Comparison of ENCODE assay signal across 23 mouse cellular contexts in genomic region chr12:29361236-29361635, GRCm38 (mm10).
DNase-seq lines count a peak whose midpoint lies in the region; ATAC-seq and TF ChIP-seq lines count a peak whose summit lies in the region.
"Had no signal": no experiment of that assay in that cellular context is flagged by ENCODE, and none has a peak within 500 bp of the region (broad histone marks: within the 10 kb centered on the region; RNA-seq: fewer than 3 reads in every experiment).

No protein-coding gene starts in this region.

- no peaks in the 10 kb centered on the region for H3K27me3 ChIP-seq in lung, postnatal 0 days (replicated peaks; ENCODE audit: insufficient read depth, low read length)
- H3K27me3 ChIP-seq: embryonic facial prominence, embryonic 12.5 days; embryonic facial prominence, embryonic 15.5 days; forebrain, embryonic 12.5 days; forebrain, embryonic 15.5 days had no signal

- no peak for TF ChIP-seq EP300 in lung, postnatal 0 days (IDR thresholded peaks at IDR 0.05)

- TF ChIP-seq CTCF in lung, postnatal 0 days (IDR thresholded peaks at IDR 0.05): no peak

- DNase-seq in cerebellum, adult 8-10 months: no peak
- peak; percentile 33 to 34 for DNase-seq in cerebellum, adult 18-20 months
- peak; percentile 34 to 44 for DNase-seq in cerebellum, postnatal 14 days
- no peak for DNase-seq in ovary, postnatal 10 days (ENCODE audit: low spot score)
- DNase-seq in lung, postnatal 0 days (ENCODE audit: low spot score): no peak
- DNase-seq: adrenal gland, adult 8-10 months; adrenal gland, postnatal 25 days; gastrocnemius, postnatal 25 days; heart, adult 2 months; heart, postnatal 14 days; heart, postnatal 4 days; kidney, adult 2 months had no signal

- H3K36me3 ChIP-seq in lung, postnatal 0 days (ENCODE audit: insufficient read depth, low read length): no peaks in the 10 kb centered on the region
- H3K36me3 ChIP-seq: embryonic facial prominence, embryonic 12.5 days; embryonic facial prominence, embryonic 15.5 days; forebrain, embryonic 12.5 days; forebrain, embryonic 15.5 days; heart, embryonic 10.5 days; heart, embryonic 13.5 days had no signal

- H3K27ac ChIP-seq in lung, postnatal 0 days (ENCODE audit: low read length): no peak overlapping the region
- H3K27ac ChIP-seq: embryonic facial prominence, embryonic 12.5 days; embryonic facial prominence, embryonic 15.5 days; forebrain, embryonic 12.5 days; forebrain, embryonic 15.5 days; heart, adult 2 months; heart, embryonic 10.5 days; heart, embryonic 13.5 days; hindbrain, embryonic 14.5 days; hindbrain, postnatal 0 days had no signal

- ATAC-seq in cerebellum, adult (ENCODE audit: insufficient number of reproducible peaks, low FRiP score, low TSS enrichment): peak; percentile 37; the same call in 1 of the 2 replicates
- no peak for ATAC-seq in lung, postnatal 0 days
- ATAC-seq: activated CD4-positive, CD25-positive, alpha-beta regulatory T cell, adult 4 months; forebrain, embryonic 15.5 days; hindbrain, postnatal 0 days; intestine, postnatal 0 days had no signal

- H3K9me3 ChIP-seq in lung, postnatal 0 days (ENCODE audit: low read length): no peaks in the 10 kb centered on the region
- H3K9me3 ChIP-seq: embryonic facial prominence, embryonic 12.5 days; embryonic facial prominence, embryonic 15.5 days; forebrain, embryonic 12.5 days; forebrain, embryonic 15.5 days; heart, embryonic 10.5 days; heart, embryonic 13.5 days had no signal

- no peak overlapping the region for H3K9ac ChIP-seq in lung, postnatal 0 days (replicated peaks; ENCODE audit: low read depth)
- H3K9ac ChIP-seq: embryonic facial prominence, embryonic 12.5 days; embryonic facial prominence, embryonic 15.5 days; forebrain, embryonic 12.5 days; forebrain, embryonic 15.5 days; heart, embryonic 13.5 days; hindbrain, embryonic 14.5 days had no signal

- 88% methylated on average over 6 of the region's 6 CpGs for WGBS in lung, postnatal 0 days

- H3K4me2 ChIP-seq in lung, postnatal 0 days (replicated peaks; ENCODE audit: low read depth, low read length): no peak overlapping the region
- H3K4me2 ChIP-seq: embryonic facial prominence, embryonic 12.5 days; embryonic facial prominence, embryonic 15.5 days; forebrain, embryonic 12.5 days; forebrain, embryonic 15.5 days; heart, embryonic 13.5 days; hindbrain, embryonic 14.5 days had no signal

- no peak overlapping the region for H3K4me3 ChIP-seq in lung, postnatal 0 days (ENCODE audit: low read depth, low read length)
- H3K4me3 ChIP-seq: embryonic facial prominence, embryonic 12.5 days; embryonic facial prominence, embryonic 15.5 days; forebrain, embryonic 12.5 days; forebrain, embryonic 15.5 days; heart, adult 2 months; heart, embryonic 10.5 days; heart, embryonic 13.5 days had no signal

- H3K4me1 ChIP-seq in lung, postnatal 0 days (ENCODE audit: insufficient read depth, low read depth, low read length): no peaks in the 10 kb centered on the region
- H3K4me1 ChIP-seq: embryonic facial prominence, embryonic 15.5 days had no signal

Comparison
In these comparisons a context has a peak if more than half of its experiments do, and no peak if none do; other contexts are left out.
1. DNase-seq: peak in cerebellum, adult 18-20 months (2 of 2) and cerebellum, postnatal 14 days (2 of 2); none in cerebellum, adult 8-10 months (single experiment), ovary, postnatal 10 days (single experiment) and lung, postnatal 0 days (single experiment).